Mouse (Mus musculus): ENCODE data around the gene Ccdc85b. TPM values are rescaled to one million over a fixed set of nuclear protein-coding genes. Genes with fewer than 3 reads are reported as not detected.
A peak's percentile ranks its signal among the peaks of the same experiment; 100 is the strongest.

Ccdc85b gene
- polyA plus RNA-seq, 1 experiment from 2014 or later = 8.3 TPM

GRCm38 (mm10) chr19:5425906-5426565 lies 31.7 kb downstream of the Ccdc85b start:
- H3K27me3 ChIP-seq (ENCODE audit: control insufficient read depth, insufficient read depth, low read length) = no peaks in the 10 kb centered on the region
- H3K27ac ChIP-seq (ENCODE audit: low read depth, low read length) = no peak overlapping the region

DNA sequence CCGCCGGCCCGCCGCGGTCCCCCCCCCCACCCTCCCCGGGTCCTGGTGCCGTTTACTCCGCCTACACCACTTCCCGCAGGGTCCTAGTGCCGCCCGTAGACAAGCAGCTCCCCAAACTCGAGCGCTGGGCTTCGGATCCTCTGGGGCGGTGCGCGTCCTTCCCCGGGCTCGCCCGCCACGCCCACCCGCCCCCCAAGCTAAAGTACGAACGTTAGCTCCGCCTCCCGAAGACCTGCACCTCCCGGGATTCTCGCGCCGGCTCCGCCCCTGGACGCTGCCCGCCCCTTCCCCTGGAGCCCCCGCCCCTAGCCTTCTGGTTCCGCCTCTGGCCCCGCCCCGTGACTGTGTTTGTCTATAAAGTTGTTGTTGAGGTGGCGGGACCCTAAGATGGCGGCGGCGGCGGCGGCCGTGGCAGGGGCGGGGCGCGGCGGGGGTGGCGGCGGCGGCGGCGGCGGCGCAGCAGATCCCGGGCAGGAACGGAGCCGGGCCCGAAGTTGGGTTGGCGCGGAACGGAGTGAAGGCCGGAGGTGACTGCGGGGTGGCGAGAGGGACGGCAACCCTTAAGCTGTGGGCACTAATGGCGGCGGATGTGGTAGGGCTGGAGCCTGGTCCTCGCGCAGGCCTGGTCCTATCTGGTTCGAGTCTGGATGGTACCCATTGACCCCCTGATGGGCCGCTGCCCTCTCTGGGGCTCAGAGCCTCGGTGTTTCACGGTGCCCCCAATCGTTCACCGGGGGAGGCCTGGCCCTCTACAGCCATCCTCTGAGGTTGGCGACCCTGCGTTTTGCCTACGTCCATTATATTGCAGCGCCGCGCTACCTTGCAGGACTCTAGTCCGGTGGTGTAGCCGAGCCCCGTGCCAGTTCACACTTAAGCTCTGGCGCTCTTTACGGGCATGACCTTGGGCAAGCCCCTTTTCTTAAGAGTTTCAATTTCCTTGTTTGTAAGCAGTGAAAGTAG lies 32.6 kb downstream of the Ccdc85b start, which contains the start of the genes Drap1 and AI837181:
Gene Drap1, minus strand, starts transcription at position 198 of the 960 bp plus-strand sequence.
Gene AI837181, plus strand, starts transcription at position 363 of the 960 bp plus-strand sequence.
- Histone ChIP-seq H3K4me3 (ENCODE audit: low read depth, low read length) (peak within 1 kb of the TSS; percentile 64), H3K4me2 (ENCODE audit: low read depth) (peak within 1 kb of the TSS; percentile 87), H3K9ac (ENCODE audit: low read length) (peak within 1 kb of the TSS; percentile 81), H3K4me1 (ENCODE audit: control insufficient read depth, insufficient read depth, low read length) (peaks cover 17% of the 10 kb centered on the region), H3K27ac (ENCODE audit: low read depth, low read length) (peak within 1 kb of the TSS; percentile 80), H3K36me3 (ENCODE audit: control insufficient read depth, insufficient read depth, low read length) (peaks cover 15% of the 10 kb centered on the region), H3K9me3 (ENCODE audit: control insufficient read depth, low read length) (no peaks in the 10 kb centered on the region), H3K27me3 (ENCODE audit: control insufficient read depth, insufficient read depth, low read length) (no peaks in the 10 kb centered on the region)
- under 1% methylated on average over 64 of the region's 87 CpGs for WGBS
- ATAC-seq (ENCODE audit: insufficient read depth, low FRiP score, low TSS enrichment) (peak; percentile 87), DNase-seq (ENCODE audit: low spot score) (peak; percentile 97)

More at GRCm38 (mm10) chr19:5425906-5426565, 31.7 kb downstream of the Ccdc85b start:
- H3K4me2 ChIP-seq (ENCODE audit: low read depth) = peak overlapping the region; percentile 75
- H3K4me3 ChIP-seq (ENCODE audit: low read depth, low read length) = peak overlapping the region; percentile 64
- no peak for ATAC-seq (ENCODE audit: insufficient read depth, low FRiP score, low TSS enrichment)
- peaks cover 17% of the 10 kb centered on the region for H3K4me1 ChIP-seq (ENCODE audit: control insufficient read depth, insufficient read depth, low read length)
- peaks cover 10% of the 10 kb centered on the region for H3K36me3 ChIP-seq (ENCODE audit: control insufficient read depth, insufficient read depth, low read length)
- no peak for DNase-seq (ENCODE audit: low spot score)
- 86% methylated on average over 18 of the region's 18 CpGs for WGBS
- peak overlapping the region; percentile 75 for H3K9ac ChIP-seq (ENCODE audit: low read length)
- H3K9me3 ChIP-seq (ENCODE audit: control insufficient read depth, low read length) = no peaks in the 10 kb centered on the region

DNA sequence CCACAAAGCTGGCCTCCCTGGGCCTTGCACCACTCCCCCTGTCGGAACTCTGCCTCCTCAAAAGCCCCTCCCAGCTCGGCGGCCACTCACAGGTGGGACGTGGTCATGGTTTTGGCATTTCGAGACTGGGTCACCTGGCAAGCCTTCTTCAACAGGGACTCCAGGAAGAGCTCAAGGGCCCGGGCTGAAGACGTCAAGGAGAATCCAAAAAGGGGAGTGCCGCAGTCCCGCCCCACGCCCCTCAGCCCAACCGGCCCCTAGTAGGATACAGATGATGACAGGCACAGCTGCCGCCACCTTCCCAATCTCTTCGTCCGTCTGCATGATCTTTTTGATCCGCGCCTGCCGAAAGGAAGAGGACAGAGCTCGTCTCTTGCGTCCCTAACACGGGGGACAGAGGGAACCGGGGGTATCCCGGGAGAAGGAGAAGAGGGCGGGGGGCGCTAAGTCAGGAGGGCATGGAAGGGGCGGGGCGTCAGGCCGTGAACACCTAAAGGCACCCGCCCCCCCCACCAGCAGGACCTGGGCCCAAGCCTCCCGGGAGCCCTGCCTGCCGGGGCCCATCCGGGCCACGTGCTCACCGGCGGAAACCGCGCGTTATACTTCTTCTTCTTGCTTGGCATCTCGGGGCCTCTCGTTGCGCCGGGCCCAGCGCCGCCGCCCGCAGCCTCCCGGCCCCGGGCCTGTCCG lies 33.5 kb downstream of the Ccdc85b start:
- DNase-seq (ENCODE audit: low spot score) = peak; percentile 77
- peaks cover 17% of the 10 kb centered on the region for H3K4me1 ChIP-seq (ENCODE audit: control insufficient read depth, insufficient read depth, low read length)
- WGBS = under 1% methylated on average over 35 of the region's 48 CpGs

DNA sequence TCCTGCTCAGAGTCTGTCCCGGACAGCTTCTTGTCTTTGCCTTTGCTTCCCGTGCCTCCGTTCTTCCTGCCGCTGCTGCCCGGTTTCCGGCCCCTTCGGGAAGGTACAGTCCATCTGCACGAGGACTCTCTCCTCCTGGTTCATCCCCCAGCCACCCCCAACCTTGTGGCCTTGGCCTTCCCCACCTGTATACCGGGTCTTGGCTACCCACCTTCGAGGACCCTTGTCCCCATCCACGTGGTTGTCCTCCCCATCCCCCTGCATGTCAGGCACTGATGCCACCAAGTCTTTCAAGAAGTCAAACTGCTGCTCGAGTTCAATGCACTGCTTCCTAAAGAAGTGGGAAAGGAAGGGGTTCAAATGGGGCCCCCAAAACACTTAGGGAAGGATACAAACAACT lies 34.1 kb downstream of the Ccdc85b start:
- ATAC-seq (ENCODE audit: insufficient read depth, low FRiP score, low TSS enrichment) (no peak), DNase-seq (ENCODE audit: low spot score) (no peak)
- WGBS = 75% methylated on average over 12 of the region's 12 CpGs
- peak overlapping the region; percentile 87 for H3K4me2 ChIP-seq (ENCODE audit: low read depth)
- peak overlapping the region; percentile 64 for H3K4me3 ChIP-seq (ENCODE audit: low read depth, low read length)
- H3K9ac ChIP-seq (ENCODE audit: low read length) = peak overlapping the region; percentile 81
- peaks cover 15% of the 10 kb centered on the region for H3K36me3 ChIP-seq (ENCODE audit: control insufficient read depth, insufficient read depth, low read length)
- H3K27ac ChIP-seq (ENCODE audit: low read depth, low read length) = no peak overlapping the region
- no peaks in the 10 kb centered on the region for H3K27me3 ChIP-seq (ENCODE audit: control insufficient read depth, insufficient read depth, low read length)
- peaks cover 17% of the 10 kb centered on the region for H3K4me1 ChIP-seq (ENCODE audit: control insufficient read depth, insufficient read depth, low read length)
- H3K9me3 ChIP-seq (ENCODE audit: control insufficient read depth, low read length) = no peaks in the 10 kb centered on the region

More for the DNA sequence above, 33.5 kb downstream of the Ccdc85b start:
- H3K9me3 ChIP-seq (ENCODE audit: control insufficient read depth, low read length) = no peaks in the 10 kb centered on the region
- peak overlapping the region; percentile 81 for H3K9ac ChIP-seq (ENCODE audit: low read length)
- H3K4me2 ChIP-seq (ENCODE audit: low read depth) = peak overlapping the region; percentile 87
- H3K27me3 ChIP-seq (ENCODE audit: control insufficient read depth, insufficient read depth, low read length) = no peaks in the 10 kb centered on the region
- H3K27ac ChIP-seq (ENCODE audit: low read depth, low read length) = peak overlapping the region; percentile 80
- peaks cover 15% of the 10 kb centered on the region for H3K36me3 ChIP-seq (ENCODE audit: control insufficient read depth, insufficient read depth, low read length)
- ATAC-seq (ENCODE audit: insufficient read depth, low FRiP score, low TSS enrichment) = peak; percentile 69
- H3K4me3 ChIP-seq (ENCODE audit: low read depth, low read length) = peak overlapping the region; percentile 64

DNA sequence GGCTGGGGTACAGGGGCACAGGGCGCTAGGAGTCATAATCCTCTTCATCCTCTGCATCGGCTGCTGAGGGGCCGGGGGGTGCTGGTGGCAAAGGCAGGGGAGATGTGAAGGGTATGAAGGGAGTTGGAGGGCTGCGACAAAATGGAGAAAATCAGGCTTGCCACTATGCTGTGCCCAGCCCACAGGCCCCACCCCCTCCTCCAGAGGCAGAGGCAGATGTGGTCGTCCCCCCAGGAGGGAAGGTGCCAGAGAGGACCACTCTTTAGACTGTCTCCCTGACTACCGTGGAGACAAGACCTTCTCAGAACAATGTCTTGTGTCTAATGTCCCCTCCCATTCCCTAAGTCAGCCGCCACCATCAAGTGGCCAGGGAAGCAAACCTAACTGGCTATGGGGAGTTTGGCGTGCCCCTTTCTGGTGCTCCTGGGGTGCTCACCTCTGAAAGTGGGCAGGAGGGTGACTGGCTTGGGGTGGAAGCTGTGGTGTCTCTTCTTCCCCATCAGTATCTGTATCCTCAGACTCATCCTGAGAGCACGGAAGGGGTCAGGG lies 34.7 kb downstream of the Ccdc85b start:
- no peak overlapping the region for H3K9ac ChIP-seq (ENCODE audit: low read length)
- H3K9me3 ChIP-seq (ENCODE audit: control insufficient read depth, low read length) = no peaks in the 10 kb centered on the region
- no peak overlapping the region for H3K27ac ChIP-seq (ENCODE audit: low read depth, low read length)
- 74% methylated on average over 9 of the region's 9 CpGs for WGBS
- H3K4me2 ChIP-seq (ENCODE audit: low read depth) = 0 out of 2 replicates have a peak overlapping the region, but pooled peaks have one; percentile 87
- H3K4me1 ChIP-seq (ENCODE audit: control insufficient read depth, insufficient read depth, low read length) = peaks cover 17% of the 10 kb centered on the region
- no peaks in the 10 kb centered on the region for H3K27me3 ChIP-seq (ENCODE audit: control insufficient read depth, insufficient read depth, low read length)
- peaks cover 15% of the 10 kb centered on the region for H3K36me3 ChIP-seq (ENCODE audit: control insufficient read depth, insufficient read depth, low read length)
- DNase-seq (ENCODE audit: low spot score) = no peak
- H3K4me3 ChIP-seq (ENCODE audit: low read depth, low read length) = peak overlapping the region; percentile 64; the same call in 1 of the 2 replicates
- no peak for ATAC-seq (ENCODE audit: insufficient read depth, low FRiP score, low TSS enrichment)

- peaks cover 15% of the 10 kb centered on the region for H3K36me3 ChIP-seq (ENCODE audit: control insufficient read depth, insufficient read depth, low read length)
- no peaks in the 10 kb centered on the region for H3K9me3 ChIP-seq (ENCODE audit: control insufficient read depth, low read length)
- H3K4me2 ChIP-seq (ENCODE audit: low read depth) = no peak overlapping the region
- H3K27ac ChIP-seq (ENCODE audit: low read depth, low read length) = no peak overlapping the region
- whole genome bisulfite sequencing = 90% methylated on average over 10 of the region's 10 CpGs
- ATAC-seq (ENCODE audit: insufficient read depth, low FRiP score, low TSS enrichment) (no peak), DNase-seq (ENCODE audit: low spot score) (no peak)
- H3K4me1 ChIP-seq (ENCODE audit: control insufficient read depth, insufficient read depth, low read length) = peaks cover 17% of the 10 kb centered on the region
- no peaks in the 10 kb centered on the region for H3K27me3 ChIP-seq (ENCODE audit: control insufficient read depth, insufficient read depth, low read length)
- no peak overlapping the region for H3K4me3 ChIP-seq (ENCODE audit: low read depth, low read length)
- H3K9ac ChIP-seq (ENCODE audit: low read length) = no peak overlapping the region
Measured at GRCm38 (mm10) chr19:5422267-5422666, 35.4 kb downstream of the Ccdc85b start.

DNA sequence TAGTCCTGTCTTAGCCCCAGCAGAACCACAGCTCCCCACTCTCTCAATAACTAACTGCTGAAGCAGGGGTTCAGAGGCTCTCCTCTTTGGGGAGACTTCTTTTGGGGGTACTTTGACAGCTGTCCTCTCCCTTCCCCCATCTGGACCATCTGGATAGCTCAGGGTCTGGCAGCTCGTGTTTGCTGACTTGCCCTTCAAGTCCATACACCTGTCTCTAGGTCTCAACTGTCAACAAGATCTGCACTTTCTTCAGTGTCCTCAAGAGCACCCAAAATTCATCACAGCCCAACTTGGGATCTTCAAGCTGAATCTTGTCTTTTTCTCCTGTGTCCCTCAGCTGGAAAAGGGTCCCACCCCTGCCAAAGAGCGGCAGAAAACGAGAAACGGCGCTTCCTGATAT lies 35.9 kb downstream of the Ccdc85b start:
- H3K27me3 ChIP-seq (ENCODE audit: control insufficient read depth, insufficient read depth, low read length) = no peaks in the 10 kb centered on the region
- ATAC-seq (ENCODE audit: insufficient read depth, low FRiP score, low TSS enrichment) (no peak), DNase-seq (ENCODE audit: low spot score) (no peak)
- WGBS = 91% methylated on average over 5 of the region's 5 CpGs
- H3K27ac ChIP-seq (ENCODE audit: low read depth, low read length) = no peak overlapping the region
- H3K4me1 ChIP-seq (ENCODE audit: control insufficient read depth, insufficient read depth, low read length) = peaks cover 17% of the 10 kb centered on the region
- no peak overlapping the region for H3K4me2 ChIP-seq (ENCODE audit: low read depth)
- H3K36me3 ChIP-seq (ENCODE audit: control insufficient read depth, insufficient read depth, low read length) = peaks cover 11% of the 10 kb centered on the region
- no peaks in the 10 kb centered on the region for H3K9me3 ChIP-seq (ENCODE audit: control insufficient read depth, low read length)
- H3K4me3 ChIP-seq (ENCODE audit: low read depth, low read length) = no peak overlapping the region
- no peak overlapping the region for H3K9ac ChIP-seq (ENCODE audit: low read length)

- ATAC-seq (ENCODE audit: insufficient read depth, low FRiP score, low TSS enrichment) (no peak), DNase-seq (ENCODE audit: low spot score) (no peak)
- 97% methylated on average over 6 of the region's 6 CpGs for WGBS
- Histone ChIP-seq H3K27ac (ENCODE audit: low read depth, low read length) (no peak overlapping the region), H3K9ac (ENCODE audit: low read length) (no peak overlapping the region), H3K4me3 (ENCODE audit: low read depth, low read length) (no peak overlapping the region), H3K36me3 (ENCODE audit: control insufficient read depth, insufficient read depth, low read length) (peaks cover 7% of the 10 kb centered on the region), H3K27me3 (ENCODE audit: control insufficient read depth, insufficient read depth, low read length) (no peaks in the 10 kb centered on the region), H3K9me3 (ENCODE audit: control insufficient read depth, low read length) (no peaks in the 10 kb centered on the region), H3K4me2 (ENCODE audit: low read depth) (no peak overlapping the region), H3K4me1 (ENCODE audit: control insufficient read depth, insufficient read depth, low read length) (peaks cover 10% of the 10 kb centered on the region)
Measured at GRCm38 (mm10) chr19:5420579-5420978, 37.1 kb downstream of the Ccdc85b start.
